ENCODE assay signal across 15 mouse cellular contexts in genomic region chr8:103475816-103476797, GRCm38 (mm10).
DNase-seq lines count a peak whose midpoint lies in the region; ATAC-seq and TF ChIP-seq lines count a peak whose summit lies in the region.
"Had no signal": no experiment of that assay in that cellular context is flagged by ENCODE, and none has a peak within 500 bp of the region (broad histone marks: within the 10 kb centered on the region; RNA-seq: fewer than 3 reads in every experiment).

No protein-coding gene starts in this region.

- no peaks in the 10 kb centered on the region for H3K36me3 ChIP-seq in forebrain, embryonic 16.5 days (ENCODE audit: control insufficient read depth, insufficient read depth)
- no peaks in the 10 kb centered on the region for H3K36me3 ChIP-seq in liver, postnatal 0 days (replicated peaks; ENCODE audit: insufficient read depth, low read length)
- H3K36me3 ChIP-seq: limb, embryonic 13.5 days; midbrain, embryonic 15.5 days had no signal

- no peak for TF ChIP-seq EP300 in liver, postnatal 0 days (IDR thresholded peaks at IDR 0.05; ENCODE audit: low read depth)

- H3K9ac ChIP-seq in forebrain, embryonic 16.5 days (replicated peaks; ENCODE audit: low read depth, low read length) = no peak overlapping the region
- no peak overlapping the region for H3K9ac ChIP-seq in liver, postnatal 0 days (replicated peaks)
- H3K9ac ChIP-seq: limb, embryonic 13.5 days; midbrain, embryonic 15.5 days had no signal

- H3K4me3 ChIP-seq in forebrain, embryonic 16.5 days (replicated peaks; ENCODE audit: low read length) = no peak overlapping the region
- no peak overlapping the region for H3K4me3 ChIP-seq in liver, postnatal 0 days (ENCODE audit: low read depth, low read length)
- H3K4me3 ChIP-seq: limb, embryonic 13.5 days; midbrain, embryonic 15.5 days had no signal

- H3K4me1 ChIP-seq in forebrain, embryonic 16.5 days (replicated peaks; ENCODE audit: control insufficient read depth, insufficient read depth, low read length) = 0 out of 2 replicates have a peak, but pooled peaks cover 6% of the 10 kb centered on the region
- no peaks in the 10 kb centered on the region for H3K4me1 ChIP-seq in liver, postnatal 0 days (ENCODE audit: insufficient read depth)
- H3K4me1 ChIP-seq: midbrain, embryonic 15.5 days had no signal

- WGBS in forebrain, embryonic 16.5 days = 18% methylated on average over 12 of the region's 12 CpGs
- 77% methylated on average over 12 of the region's 12 CpGs for WGBS in liver, postnatal 0 days (ENCODE audit: insufficient replicate concordance)

- ATAC-seq in forebrain, embryonic 16.5 days = peak; percentile 77
- no peak for ATAC-seq in liver, postnatal 0 days
- ATAC-seq: midbrain, embryonic 15.5 days had no signal

- no peak overlapping the region for H3K27ac ChIP-seq in forebrain, embryonic 16.5 days (ENCODE audit: low read length)
- H3K27ac ChIP-seq in liver, postnatal 0 days (ENCODE audit: low read depth) = no peak overlapping the region
- H3K27ac ChIP-seq: limb, embryonic 13.5 days; midbrain, embryonic 15.5 days had no signal

- no peak for TF ChIP-seq CTCF in liver, postnatal 0 days (IDR thresholded peaks at IDR 0.05; ENCODE audit: low read depth)

- DNase-seq in layer of hippocampus, adult 11-12 months (ENCODE audit: low spot score) = peak; percentile 26
- no peak for DNase-seq in layer of hippocampus, postnatal 25 days (ENCODE audit: extremely low spot score in 1 of 2, low spot score in 1 of 2)
- DNase-seq in right cerebral cortex, postnatal 25 days = peak; percentile 10
- no peak for DNase-seq in right cerebral cortex, adult 18-20 months
- DNase-seq in kidney, adult 11 months = no peak
- no peak for DNase-seq in liver, postnatal 0 days
- DNase-seq: cerebellum, adult 9-11 months; gastrocnemius, postnatal 36 days; kidney, adult 2 months; lung, postnatal 4 days; thymus, postnatal 25 days had no signal

- no peak overlapping the region for H3K4me2 ChIP-seq in forebrain, embryonic 16.5 days (ENCODE audit: low read length)
- H3K4me2 ChIP-seq in liver, postnatal 0 days (ENCODE audit: low read depth, low read length) = no peak overlapping the region
- H3K4me2 ChIP-seq: heart, embryonic 11.5 days; limb, embryonic 13.5 days; midbrain, embryonic 15.5 days had no signal

- 0 out of 2 replicates have a peak, but pooled peaks cover 3% of the 10 kb centered on the region for H3K27me3 ChIP-seq in forebrain, embryonic 16.5 days (replicated peaks; ENCODE audit: control insufficient read depth, insufficient read depth, low read length)
- H3K27me3 ChIP-seq in liver, postnatal 0 days (ENCODE audit: insufficient read depth, low read length) = no peaks in the 10 kb centered on the region
- H3K27me3 ChIP-seq: limb, embryonic 13.5 days; midbrain, embryonic 15.5 days had no signal

- no peaks in the 10 kb centered on the region for H3K9me3 ChIP-seq in forebrain, embryonic 16.5 days (ENCODE audit: control insufficient read depth, low read length)
- no peaks in the 10 kb centered on the region for H3K9me3 ChIP-seq in liver, postnatal 0 days (ENCODE audit: low read length)
- H3K9me3 ChIP-seq: limb, embryonic 13.5 days; midbrain, embryonic 15.5 days had no signal

Comparison
In these comparisons a context has a peak if more than half of its experiments do, and no peak if none do; other contexts are left out.
1. DNase-seq: peak in layer of hippocampus, adult 11-12 months (single experiment) and right cerebral cortex, postnatal 25 days (single experiment); none in layer of hippocampus, postnatal 25 days (0 of 2), right cerebral cortex, adult 18-20 months (single experiment), kidney, adult 11 months (single experiment) and liver, postnatal 0 days (single experiment).